Comparison of ENCODE assay signal across 23 mouse cellular contexts in the genomic region with DNA sequence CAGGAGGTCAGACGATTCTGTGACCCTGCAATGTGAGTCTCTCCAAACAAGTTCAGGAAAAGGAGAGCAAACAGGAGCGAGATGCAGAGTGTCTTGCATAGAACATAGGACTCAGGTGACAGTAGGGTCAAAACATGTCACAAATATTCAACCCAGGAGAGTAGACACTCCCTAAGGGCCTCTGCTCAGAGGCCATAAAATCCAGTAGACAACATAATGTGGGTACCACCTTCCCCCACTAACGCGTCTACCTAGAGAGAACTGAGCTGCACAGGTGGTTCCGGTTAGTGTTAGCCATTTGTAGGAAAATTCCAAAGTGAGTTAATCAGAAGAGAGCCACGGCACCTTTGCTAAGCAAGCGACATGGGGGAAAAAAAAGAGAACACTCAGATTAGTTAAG. TPM values are rescaled to one million over a fixed set of nuclear protein-coding genes. Genes with fewer than 3 reads are reported as not detected.
A peak's percentile ranks its signal among the peaks of the same experiment; 100 is the strongest.
DNase-seq lines count a peak whose midpoint lies in the region; ATAC-seq and TF ChIP-seq lines count a peak whose summit lies in the region.
"Had no signal": no experiment of that assay in that cellular context is flagged by ENCODE, and none has a peak within 500 bp of the region (broad histone marks: within the 10 kb centered on the region; RNA-seq: fewer than 3 reads in every experiment).

No protein-coding gene starts in this region.

- H3K4me1 ChIP-seq in hindbrain, embryonic 11.5 days (replicated peaks; ENCODE audit: control insufficient read depth, insufficient read depth, low read length): no peaks in the 10 kb centered on the region
- peaks cover 27% of the 10 kb centered on the region for H3K4me1 ChIP-seq in hindbrain, embryonic 10.5 days (replicated peaks)
- H3K4me1 ChIP-seq in midbrain, embryonic 11.5 days (ENCODE audit: control insufficient read depth, insufficient read depth, low read length): peaks cover 5% of the 10 kb centered on the region; the same call in 1 of the 2 replicates
- H3K4me1 ChIP-seq in midbrain, embryonic 13.5 days (replicated peaks): peaks cover 10% of the 10 kb centered on the region
- peaks cover 11% of the 10 kb centered on the region; the same call in 1 of the 2 replicates for H3K4me1 ChIP-seq in kidney, postnatal 0 days (replicated peaks; ENCODE audit: insufficient read depth, low read length)

- no peak overlapping the region for H3K4me2 ChIP-seq in hindbrain, embryonic 11.5 days (replicated peaks; ENCODE audit: low read depth, low read length)
- H3K4me2 ChIP-seq in midbrain, embryonic 11.5 days: no peak overlapping the region
- H3K4me2 ChIP-seq in midbrain, embryonic 13.5 days (replicated peaks): no peak overlapping the region
- H3K4me2 ChIP-seq in kidney, postnatal 0 days (ENCODE audit: low read length): no peak overlapping the region
- H3K4me2 ChIP-seq: embryonic facial prominence, embryonic 13.5 days; limb, embryonic 12.5 days; liver, embryonic 13.5 days; lung, embryonic 15.5 days had no signal

- no peak overlapping the region for H3K9ac ChIP-seq in hindbrain, embryonic 11.5 days (ENCODE audit: low read depth, low read length)
- H3K9ac ChIP-seq in midbrain, embryonic 11.5 days (ENCODE audit: low read length): no peak overlapping the region
- no peak overlapping the region for H3K9ac ChIP-seq in midbrain, embryonic 13.5 days (replicated peaks)
- no peak overlapping the region for H3K9ac ChIP-seq in kidney, postnatal 0 days (ENCODE audit: low read depth, low read length)
- H3K9ac ChIP-seq: embryonic facial prominence, embryonic 13.5 days; limb, embryonic 12.5 days; liver, embryonic 13.5 days; lung, embryonic 15.5 days had no signal

- peaks cover 6% of the 10 kb centered on the region; the same call in 1 of the 2 replicates for H3K27me3 ChIP-seq in hindbrain, embryonic 11.5 days (ENCODE audit: control insufficient read depth, insufficient read depth, low read length)
- peaks cover 26% of the 10 kb centered on the region for H3K27me3 ChIP-seq in hindbrain, embryonic 10.5 days (ENCODE audit: insufficient read depth, poor library complexity, severe bottlenecking)
- H3K27me3 ChIP-seq in midbrain, embryonic 11.5 days (ENCODE audit: control insufficient read depth, insufficient read depth, low read length): peaks cover 2% of the 10 kb centered on the region
- H3K27me3 ChIP-seq in midbrain, embryonic 13.5 days: peaks cover 24% of the 10 kb centered on the region
- H3K27me3 ChIP-seq in kidney, postnatal 0 days (ENCODE audit: insufficient read depth, low read length): no peaks in the 10 kb centered on the region
- H3K27me3 ChIP-seq: CH12.LX; lung, embryonic 15.5 days had no signal

- WGBS in hindbrain, embryonic 11.5 days: 53% methylated on average over 7 of the region's 7 CpGs
- WGBS in hindbrain, embryonic 10.5 days: 43% methylated on average over 7 of the region's 7 CpGs
- 68% methylated on average over 7 of the region's 7 CpGs for WGBS in midbrain, embryonic 11.5 days
- WGBS in midbrain, embryonic 13.5 days: 65% methylated on average over 7 of the region's 7 CpGs
- 29% methylated on average over 7 of the region's 7 CpGs for WGBS in kidney, postnatal 0 days

- no peaks in the 10 kb centered on the region for H3K36me3 ChIP-seq in hindbrain, embryonic 11.5 days (ENCODE audit: control insufficient read depth, insufficient read depth, low read length)
- H3K36me3 ChIP-seq in hindbrain, embryonic 10.5 days: no peaks in the 10 kb centered on the region
- H3K36me3 ChIP-seq in midbrain, embryonic 11.5 days (ENCODE audit: control insufficient read depth, insufficient read depth, low read length): no peaks in the 10 kb centered on the region
- H3K36me3 ChIP-seq in midbrain, embryonic 13.5 days: no peaks in the 10 kb centered on the region
- no peaks in the 10 kb centered on the region for H3K36me3 ChIP-seq in kidney, postnatal 0 days (ENCODE audit: insufficient read depth, low read length)
- H3K36me3 ChIP-seq: limb, embryonic 12.5 days; liver, embryonic 13.5 days had no signal

- no peak for ATAC-seq in hindbrain, embryonic 11.5 days (ENCODE audit: low FRiP score)
- ATAC-seq in midbrain, embryonic 11.5 days (ENCODE audit: low FRiP score): no peak
- ATAC-seq in midbrain, embryonic 13.5 days: no peak
- 0 out of 2 replicates have a peak, but pooled peaks have one; percentile 23 for ATAC-seq in kidney, postnatal 0 days (replicated peaks; ENCODE audit: low FRiP score, low read depth)
- ATAC-seq in megakaryocyte-erythroid progenitor cell, adult 5-6 weeks (replicated peaks; ENCODE audit: low FRiP score, low TSS enrichment, poor library complexity, severe bottlenecking): no peak
- ATAC-seq: forebrain, embryonic 16.5 days; hindbrain, postnatal 0 days had no signal

- no peak for TF ChIP-seq CTCF in kidney, postnatal 0 days (IDR thresholded peaks at IDR 0.05; ENCODE audit: low read depth)

- H3K9me3 ChIP-seq in hindbrain, embryonic 11.5 days (ENCODE audit: control insufficient read depth, low read length): no peaks in the 10 kb centered on the region
- H3K9me3 ChIP-seq in hindbrain, embryonic 10.5 days: no peaks in the 10 kb centered on the region
- H3K9me3 ChIP-seq in midbrain, embryonic 11.5 days (ENCODE audit: control insufficient read depth, low read length): no peaks in the 10 kb centered on the region
- H3K9me3 ChIP-seq in midbrain, embryonic 13.5 days: no peaks in the 10 kb centered on the region
- no peaks in the 10 kb centered on the region for H3K9me3 ChIP-seq in kidney, postnatal 0 days (replicated peaks; ENCODE audit: low read length)
- H3K9me3 ChIP-seq: embryonic facial prominence, embryonic 13.5 days; limb, embryonic 12.5 days; liver, embryonic 13.5 days; lung, embryonic 15.5 days had no signal

- no peak overlapping the region for H3K27ac ChIP-seq in hindbrain, embryonic 11.5 days (ENCODE audit: low read depth, low read length)
- no peak overlapping the region for H3K27ac ChIP-seq in hindbrain, embryonic 10.5 days
- H3K27ac ChIP-seq in midbrain, embryonic 11.5 days (ENCODE audit: low read depth, low read length): no peak overlapping the region
- H3K27ac ChIP-seq in midbrain, embryonic 13.5 days: no peak overlapping the region
- peak overlapping the region; percentile 22; the same call in 1 of the 2 replicates for H3K27ac ChIP-seq in kidney, postnatal 0 days
- H3K27ac ChIP-seq: embryonic facial prominence, embryonic 13.5 days; hindbrain, postnatal 0 days; limb, embryonic 12.5 days; liver, embryonic 13.5 days; lung, embryonic 15.5 days; macrophage had no signal

- DNase-seq in hindbrain, embryonic 11.5 days (ENCODE audit: low spot score): peak; percentile 15
- no peak for DNase-seq in hindbrain, embryonic 10.5 days (ENCODE audit: low spot score)
- peak; percentile 84 for DNase-seq in midbrain, embryonic 11.5 days (ENCODE audit: low spot score, missing footprints)
- peak; percentile 15 for DNase-seq in kidney, postnatal 0 days (ENCODE audit: low spot score)
- no peak for DNase-seq in neural tube, embryonic 10.5 days (ENCODE audit: extremely low spot score, low spot score)
- DNase-seq: adrenal gland, postnatal 25 days; cerebellum, adult 11 months; cerebellum, postnatal 25 days; heart, postnatal 4 days; liver, embryonic 13.5 days; midbrain, embryonic 14.5 days; thymus, adult 18-20 months; thymus, postnatal 4 days had no signal

- H3K4me3 ChIP-seq in hindbrain, embryonic 11.5 days (ENCODE audit: low read depth, low read length): no peak overlapping the region
- H3K4me3 ChIP-seq in hindbrain, embryonic 10.5 days: no peak overlapping the region
- H3K4me3 ChIP-seq in midbrain, embryonic 11.5 days (ENCODE audit: low read depth, low read length): no peak overlapping the region
- H3K4me3 ChIP-seq in midbrain, embryonic 13.5 days (replicated peaks): no peak overlapping the region
- no peak overlapping the region for H3K4me3 ChIP-seq in kidney, postnatal 0 days (replicated peaks; ENCODE audit: low read depth, low read length)
- H3K4me3 ChIP-seq: embryonic facial prominence, embryonic 13.5 days; limb, embryonic 12.5 days; liver, embryonic 13.5 days; lung, embryonic 15.5 days had no signal

RNA-seq across cellular contexts. Expression of gene Npnt, which starts 5.9 kb away (rescaled TPM):
- polyA plus RNA-seq in hindbrain, embryonic 11.5 days (2014; fragmentation: Nextera tagmentation; extraction: Ambion mirVana): 11.4 and 16.3 TPM in 2 replicates
- 13.2 and 15.3 TPM in 2 replicates for polyA plus RNA-seq in hindbrain, embryonic 10.5 days (2016; fragmentation: Nextera tagmentation; extraction: Ambion mirVana)
- polyA plus RNA-seq in midbrain, embryonic 11.5 days (2014; fragmentation: Nextera tagmentation; extraction: Ambion mirVana): 7.6 and 7.9 TPM in 2 replicates
- polyA plus RNA-seq in midbrain, embryonic 13.5 days (2015; fragmentation: Nextera tagmentation; extraction: Ambion mirVana): 16.5 and 17.5 TPM in 2 replicates
- 229 and 252 TPM in 2 replicates for polyA plus RNA-seq in kidney, postnatal 0 days (2015; fragmentation: Nextera tagmentation; extraction: Ambion mirVana)
- total RNA-seq in megakaryocyte-erythroid progenitor cell, adult 5-6 weeks (2014; fragmentation: Nextera tagmentation): not detected in 2 replicates
- not detected in 2 replicates for total RNA-seq in megakaryocyte-erythroid progenitor cell, adult 5-6 weeks (2017)
- total RNA-seq: MEL had no signal
- polyA plus RNA-seq: macrophage had no signal

Comparison
In these comparisons a context has a peak if more than half of its experiments do, and no peak if none do; other contexts are left out.
1. DNase-seq: peak in hindbrain, embryonic 11.5 days (single experiment), midbrain, embryonic 11.5 days (single experiment) and kidney, postnatal 0 days (single experiment); none in hindbrain, embryonic 10.5 days (single experiment) and neural tube, embryonic 10.5 days (single experiment).
2. RNA of gene Npnt, which starts 5.9 kb away (polyA plus RNA-seq): 229 to 252 TPM in kidney, postnatal 0 days; 16.5 to 17.5 TPM in midbrain, embryonic 13.5 days, 13.2 to 15.3 TPM in hindbrain, embryonic 10.5 days, 11.4 to 16.3 TPM in hindbrain, embryonic 11.5 days and 7.6 to 7.9 TPM in midbrain, embryonic 11.5 days; every median in the first group is over 10 times any median in the second.